Mouse (Mus musculus): ENCODE measurements around the gene Slc46a2. TPM values are rescaled to one million over a fixed set of nuclear protein-coding genes. Genes with fewer than 3 reads are reported as not detected.

Gene Slc46a2
- polyA plus RNA-seq, 1 experiment from 2014 or later: 0.05 TPM

DNA sequence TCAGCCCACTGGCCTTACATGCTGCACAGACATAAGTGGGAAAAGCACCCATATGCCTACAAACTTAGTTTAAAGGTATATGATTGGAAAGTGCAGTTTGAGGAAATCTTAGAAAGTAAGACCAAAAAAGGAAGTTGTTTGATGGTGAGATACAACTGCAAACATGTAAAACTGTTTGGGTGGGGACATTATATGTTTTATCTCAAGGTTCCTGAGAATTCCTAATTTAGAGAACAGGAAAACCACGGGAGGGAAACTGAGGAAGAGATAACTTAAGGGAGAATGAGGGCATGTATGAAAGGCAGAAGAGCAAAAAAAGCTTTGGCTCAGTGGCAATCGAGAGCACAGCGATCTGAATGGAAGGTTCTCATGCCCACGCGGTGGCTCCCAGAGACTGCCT, 27.8 kb downstream of the Slc46a2 start:
- Histone ChIP-seq H3K27ac (replicated peaks) (no peak overlapping the region), H3K27me3 (replicated peaks; ENCODE audit: low read depth, poor library complexity, severe bottlenecking) (no peaks in the 10 kb centered on the region), H3K9me3 (no peaks in the 10 kb centered on the region), H3K36me3 (replicated peaks) (peaks cover 30% of the 10 kb centered on the region), H3K4me3 (no peak overlapping the region), H3K4me1 (no peaks in the 10 kb centered on the region)
- no peak for DNase-seq (ENCODE audit: low spot score)
- 92% methylated on average over 5 of the region's 5 CpGs for WGBS

GRCm38 (mm10) chr4:59886281-59886680, 28.6 kb downstream of the Slc46a2 start:
- Histone ChIP-seq H3K4me1 (no peaks in the 10 kb centered on the region), H3K36me3 (replicated peaks) (peaks cover 34% of the 10 kb centered on the region), H3K9me3 (no peaks in the 10 kb centered on the region), H3K4me3 (no peak overlapping the region), H3K27ac (replicated peaks) (no peak overlapping the region), H3K27me3 (replicated peaks; ENCODE audit: low read depth, poor library complexity, severe bottlenecking) (no peaks in the 10 kb centered on the region)
- DNase-seq (ENCODE audit: low spot score): no peak
- 91% methylated on average over 6 of the region's 6 CpGs for WGBS

DNA sequence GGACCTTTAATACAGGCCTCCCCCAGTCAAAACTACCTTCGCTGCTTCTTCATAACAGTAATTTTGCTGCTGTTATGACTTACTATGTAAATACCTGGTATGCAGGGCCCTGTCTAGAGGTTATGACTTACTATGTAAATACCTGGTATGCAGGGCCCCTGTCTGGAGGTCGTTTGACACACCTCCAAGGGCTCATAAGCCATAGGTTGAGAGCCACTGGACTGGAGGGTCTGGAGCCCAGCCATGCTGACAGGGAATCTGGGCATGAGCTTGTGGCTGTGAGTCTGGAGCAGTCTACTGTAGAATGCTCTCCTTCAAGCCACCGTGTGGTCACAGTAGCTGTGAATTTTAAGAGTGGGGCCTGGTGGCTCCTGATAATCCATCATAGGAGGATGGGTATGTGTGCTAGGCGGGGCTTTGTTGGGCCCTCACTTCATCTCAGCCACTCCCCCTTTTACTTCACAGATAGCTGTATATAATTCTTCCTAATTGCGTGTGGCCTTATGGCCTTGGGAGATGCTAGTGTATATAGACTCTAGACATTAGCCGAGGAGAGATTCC, 30.6 kb downstream of the Slc46a2 start:
- Histone ChIP-seq H3K4me3 (no peak overlapping the region), H3K4me1 (no peaks in the 10 kb centered on the region), H3K9me3 (no peaks in the 10 kb centered on the region), H3K36me3 (replicated peaks) (peaks cover 46% of the 10 kb centered on the region), H3K27me3 (replicated peaks; ENCODE audit: low read depth, poor library complexity, severe bottlenecking) (no peaks in the 10 kb centered on the region), H3K27ac (replicated peaks) (no peak overlapping the region)
- DNase-seq (ENCODE audit: low spot score): no peak
- WGBS: 85% methylated on average over 6 of the region's 6 CpGs

DNA sequence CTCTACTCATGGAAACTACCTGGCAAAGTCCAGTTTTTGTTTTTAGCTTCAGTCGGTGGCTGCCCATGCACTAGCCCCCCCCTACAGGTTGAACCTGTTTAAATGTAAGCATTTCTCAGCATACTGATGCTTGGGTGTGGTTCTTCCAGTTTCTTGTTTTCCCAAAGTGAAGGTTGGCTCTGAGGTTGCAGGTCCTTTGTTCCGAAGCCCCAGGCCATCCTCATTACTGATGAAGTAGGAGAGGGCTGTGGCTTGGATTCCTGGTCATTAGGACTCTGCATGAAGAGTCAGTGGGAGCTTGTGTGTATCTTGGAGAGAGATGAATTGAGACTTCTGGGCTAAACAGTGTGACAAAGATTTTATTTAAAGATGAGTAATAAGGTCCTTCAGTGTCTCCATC, 33.6 kb downstream of the Slc46a2 start:
- Histone ChIP-seq H3K9me3 (no peaks in the 10 kb centered on the region), H3K4me3 (no peak overlapping the region), H3K4me1 (no peaks in the 10 kb centered on the region), H3K36me3 (replicated peaks) (peaks cover 43% of the 10 kb centered on the region), H3K27ac (replicated peaks) (no peak overlapping the region), H3K27me3 (replicated peaks; ENCODE audit: low read depth, poor library complexity, severe bottlenecking) (no peaks in the 10 kb centered on the region)
- no peak for DNase-seq (ENCODE audit: low spot score)
- WGBS: 86% methylated on average over 2 of the region's 2 CpGs

DNA sequence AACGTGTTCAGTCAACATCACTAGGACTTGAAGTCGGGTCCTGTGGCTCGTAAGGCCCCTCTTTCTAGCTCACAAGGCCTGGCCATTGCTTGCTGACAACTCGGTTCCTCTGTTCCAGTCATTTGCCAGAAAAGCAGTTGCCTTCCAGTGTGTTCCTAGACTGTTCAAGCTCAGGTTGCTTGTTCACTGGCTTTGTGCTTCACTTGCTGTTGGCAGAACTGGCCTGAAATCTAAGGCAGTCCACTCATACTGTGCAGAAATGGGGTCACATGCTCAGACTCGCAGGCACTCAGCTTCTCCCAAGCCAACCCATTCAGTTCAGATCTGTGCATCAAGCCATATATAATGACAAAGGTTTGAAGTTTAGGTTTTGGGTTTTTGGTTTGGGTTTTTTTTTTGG, 34.1 kb downstream of the Slc46a2 start:
- H3K27me3 ChIP-seq (replicated peaks; ENCODE audit: low read depth, poor library complexity, severe bottlenecking): no peaks in the 10 kb centered on the region
- H3K9me3 ChIP-seq: no peaks in the 10 kb centered on the region
- peaks cover 42% of the 10 kb centered on the region for H3K36me3 ChIP-seq (replicated peaks)
- 88% methylated on average over 5 of the region's 5 CpGs for WGBS
- no peak for DNase-seq (ENCODE audit: low spot score)
- H3K4me3 ChIP-seq: no peak overlapping the region
- no peaks in the 10 kb centered on the region for H3K4me1 ChIP-seq
- H3K27ac ChIP-seq (replicated peaks): no peak overlapping the region

DNA sequence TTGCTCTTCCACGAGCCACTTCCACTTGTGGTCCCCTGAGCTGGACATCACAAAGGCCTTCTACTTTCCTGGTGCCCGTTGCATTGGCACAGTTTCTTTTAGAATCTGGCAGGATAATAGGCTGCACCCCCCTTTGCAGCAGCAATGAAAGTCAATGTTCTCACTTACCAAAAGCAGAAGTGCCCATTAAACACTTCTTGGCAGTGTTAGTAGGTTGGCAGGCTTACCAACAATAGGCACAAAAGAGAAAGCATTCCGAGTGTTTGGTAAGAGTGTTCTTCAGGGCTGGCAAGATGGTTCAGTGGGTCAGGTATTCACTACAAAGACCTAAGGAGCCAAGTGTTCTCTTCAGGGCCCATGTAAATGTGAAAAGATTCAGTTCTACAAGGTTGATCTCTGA, 35.4 kb downstream of the Slc46a2 start:
- DNase-seq (ENCODE audit: low spot score): no peak
- no peaks in the 10 kb centered on the region for H3K4me1 ChIP-seq
- H3K9me3 ChIP-seq: no peaks in the 10 kb centered on the region
- no peak overlapping the region for H3K27ac ChIP-seq (replicated peaks)
- H3K4me3 ChIP-seq: no peak overlapping the region
- peaks cover 30% of the 10 kb centered on the region for H3K36me3 ChIP-seq (replicated peaks)
- H3K27me3 ChIP-seq (replicated peaks; ENCODE audit: low read depth, poor library complexity, severe bottlenecking): no peaks in the 10 kb centered on the region
- 91% methylated on average over 3 of the region's 3 CpGs for WGBS

DNA sequence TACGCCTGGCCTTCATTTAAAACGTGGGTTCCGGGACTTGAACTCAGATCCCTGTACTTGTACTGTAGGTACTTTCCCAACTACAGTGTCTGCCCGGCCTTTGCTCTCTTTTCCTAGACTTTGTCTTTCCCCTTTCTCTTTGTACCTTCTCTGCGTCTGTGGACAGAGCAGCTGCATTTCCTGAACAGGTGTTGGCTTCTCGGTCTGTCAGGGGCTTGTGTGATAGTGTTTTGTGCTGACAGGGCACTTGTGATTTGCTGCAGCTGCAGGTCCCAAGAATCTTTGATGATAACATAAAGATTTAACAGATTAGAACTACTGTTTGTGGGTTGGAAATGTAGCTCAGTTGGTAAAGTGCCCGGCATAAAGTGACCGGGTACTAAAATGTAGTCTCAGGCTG, 36.3 kb downstream of the Slc46a2 start:
- no peaks in the 10 kb centered on the region for H3K9me3 ChIP-seq
- WGBS: 93% methylated on average over 8 of the region's 8 CpGs
- H3K36me3 ChIP-seq (replicated peaks): peaks cover 29% of the 10 kb centered on the region
- no peaks in the 10 kb centered on the region for H3K27me3 ChIP-seq (replicated peaks; ENCODE audit: low read depth, poor library complexity, severe bottlenecking)
- H3K4me1 ChIP-seq: no peaks in the 10 kb centered on the region
- H3K27ac ChIP-seq (replicated peaks): no peak overlapping the region
- DNase-seq (ENCODE audit: low spot score): no peak
- H3K4me3 ChIP-seq: no peak overlapping the region

GRCm38 (mm10) chr4:59877025-59877424, 37.8 kb downstream of the Slc46a2 start:
- Histone ChIP-seq H3K27ac (replicated peaks) (no peak overlapping the region), H3K4me1 (no peaks in the 10 kb centered on the region), H3K36me3 (replicated peaks) (peaks cover 17% of the 10 kb centered on the region), H3K27me3 (replicated peaks; ENCODE audit: low read depth, poor library complexity, severe bottlenecking) (no peaks in the 10 kb centered on the region), H3K9me3 (no peaks in the 10 kb centered on the region), H3K4me3 (no peak overlapping the region)
- WGBS: 74% methylated on average over 2 of the region's 2 CpGs
- no peak for DNase-seq (ENCODE audit: low spot score)

DNA sequence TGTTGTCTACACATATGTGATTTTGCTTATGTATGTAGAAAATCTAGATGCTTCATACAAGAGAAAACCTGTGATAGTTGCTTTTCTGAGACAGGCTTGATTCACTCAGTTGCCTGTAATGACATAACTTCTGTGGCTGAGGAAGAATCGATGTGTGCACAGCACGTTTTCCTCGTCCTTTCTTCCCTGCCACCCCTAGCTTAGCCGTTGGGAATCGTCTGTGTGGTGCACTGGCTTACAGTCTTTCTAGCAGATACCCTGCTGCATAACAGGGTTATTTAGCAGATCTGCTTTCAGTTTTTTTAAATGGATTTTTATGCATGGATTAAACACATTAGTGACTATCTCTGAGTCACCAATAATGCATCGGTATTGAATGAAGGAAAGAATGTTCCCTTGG, 38.3 kb downstream of the Slc46a2 start:
- H3K9me3 ChIP-seq: no peaks in the 10 kb centered on the region
- WGBS: 89% methylated on average over 6 of the region's 6 CpGs
- no peaks in the 10 kb centered on the region for H3K4me1 ChIP-seq
- peaks cover 13% of the 10 kb centered on the region for H3K36me3 ChIP-seq (replicated peaks)
- no peak overlapping the region for H3K27ac ChIP-seq (replicated peaks)
- no peaks in the 10 kb centered on the region for H3K27me3 ChIP-seq (replicated peaks; ENCODE audit: low read depth, poor library complexity, severe bottlenecking)
- no peak overlapping the region for H3K4me3 ChIP-seq
- DNase-seq (ENCODE audit: low spot score): no peak

DNA sequence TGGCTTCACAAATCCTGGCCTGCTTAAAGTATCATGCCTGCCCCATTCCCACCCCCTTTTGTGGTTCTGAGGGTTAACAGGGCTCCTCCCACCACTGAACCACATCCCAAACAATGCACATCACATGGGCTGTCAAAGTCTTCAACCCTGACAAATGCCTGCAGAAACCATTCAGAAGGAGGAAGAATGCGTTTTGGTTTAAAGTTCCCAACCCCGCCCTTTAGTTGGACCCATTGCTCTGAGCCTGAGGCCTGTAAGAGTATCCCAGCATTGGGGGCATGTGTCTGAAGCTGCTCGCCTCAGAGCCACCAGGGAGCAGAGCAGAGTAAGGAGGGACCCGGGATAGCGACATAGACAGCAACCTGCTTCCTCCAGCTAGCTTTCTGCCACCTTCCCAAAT, 41.0 kb downstream of the Slc46a2 start:
- no peak overlapping the region for H3K4me3 ChIP-seq
- H3K9me3 ChIP-seq: no peaks in the 10 kb centered on the region
- H3K36me3 ChIP-seq (replicated peaks): peaks cover 4% of the 10 kb centered on the region; the same call in 1 of the 2 replicates
- DNase-seq (ENCODE audit: low spot score): no peak
- WGBS: 54% methylated on average over 5 of the region's 5 CpGs
- H3K4me1 ChIP-seq: no peaks in the 10 kb centered on the region
- H3K27ac ChIP-seq (replicated peaks): no peak overlapping the region
- H3K27me3 ChIP-seq (replicated peaks; ENCODE audit: low read depth, poor library complexity, severe bottlenecking): no peaks in the 10 kb centered on the region

DNA sequence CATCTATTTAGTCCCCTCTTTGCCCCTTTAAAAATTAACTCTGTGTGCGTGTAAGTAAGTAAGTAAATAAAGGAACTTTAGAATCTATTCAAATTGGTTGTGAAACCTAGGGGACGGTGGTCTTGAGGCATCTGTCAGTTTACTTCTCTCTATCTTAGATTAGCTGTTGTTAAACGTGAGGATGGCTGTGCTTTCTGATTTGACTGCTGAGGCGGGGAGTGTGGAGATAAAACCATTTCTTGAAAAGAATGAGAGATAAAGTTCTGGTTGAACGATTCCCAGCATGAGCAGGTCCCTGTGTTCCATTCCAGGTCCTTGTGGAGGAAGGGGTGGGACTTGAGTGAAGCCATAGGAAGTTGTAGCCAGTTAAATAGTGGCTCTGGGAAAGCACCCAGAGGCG, 41.6 kb downstream of the Slc46a2 start:
- Histone ChIP-seq H3K4me1 (no peaks in the 10 kb centered on the region), H3K4me3 (no peak overlapping the region), H3K36me3 (replicated peaks) (peaks cover 6% of the 10 kb centered on the region; the same call in 1 of the 2 replicates), H3K27ac (replicated peaks) (no peak overlapping the region), H3K27me3 (replicated peaks; ENCODE audit: low read depth, poor library complexity, severe bottlenecking) (no peaks in the 10 kb centered on the region), H3K9me3 (no peaks in the 10 kb centered on the region)
- WGBS: 73% methylated on average over 6 of the region's 6 CpGs
- no peak for DNase-seq (ENCODE audit: low spot score)

DNA sequence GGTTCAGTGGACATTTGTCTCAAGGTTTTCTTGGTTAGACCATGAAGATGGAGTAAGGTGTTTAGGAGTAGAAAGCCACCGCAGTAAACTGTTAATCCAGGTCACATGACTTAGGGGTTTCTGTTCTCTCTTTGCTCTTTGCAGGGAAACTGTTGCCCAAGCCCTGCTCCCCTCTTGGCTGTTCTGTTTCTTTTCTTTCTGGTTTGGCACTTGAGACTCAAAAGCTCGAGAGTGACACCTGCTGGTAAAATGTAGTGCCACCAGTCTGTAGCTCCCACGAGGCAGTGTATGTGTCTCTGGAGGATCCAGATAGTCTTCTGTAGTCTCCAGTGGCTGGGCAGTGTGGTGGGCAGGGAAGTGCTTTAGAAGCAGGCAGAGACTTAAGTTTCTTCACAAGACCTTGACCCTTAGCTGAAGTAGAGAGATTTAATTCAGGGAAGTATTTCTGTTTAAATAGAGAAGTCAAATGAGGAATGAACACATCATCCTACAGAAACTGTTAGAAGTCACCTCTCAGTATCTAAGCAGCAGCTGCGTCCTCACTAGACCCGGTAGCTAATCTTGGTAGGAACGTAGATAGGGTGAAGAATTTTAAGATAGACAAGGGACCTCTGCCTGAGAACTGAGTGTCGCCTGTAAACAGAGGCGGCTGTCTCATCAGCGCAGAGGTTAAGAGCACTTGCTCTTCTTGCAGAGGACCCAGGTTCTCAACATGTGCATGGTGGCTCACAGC, 43.8 kb downstream of the Slc46a2 start:
- no peak overlapping the region for H3K27ac ChIP-seq (replicated peaks)
- no peaks in the 10 kb centered on the region for H3K4me1 ChIP-seq
- WGBS: 63% methylated on average over 9 of the region's 9 CpGs
- no peaks in the 10 kb centered on the region for H3K9me3 ChIP-seq
- H3K36me3 ChIP-seq (replicated peaks): peaks cover 6% of the 10 kb centered on the region; the same call in 1 of the 2 replicates
- H3K27me3 ChIP-seq (replicated peaks; ENCODE audit: low read depth, poor library complexity, severe bottlenecking): no peaks in the 10 kb centered on the region
- peak; percentile 66 for DNase-seq (ENCODE audit: low spot score)
- no peak overlapping the region for H3K4me3 ChIP-seq

DNA sequence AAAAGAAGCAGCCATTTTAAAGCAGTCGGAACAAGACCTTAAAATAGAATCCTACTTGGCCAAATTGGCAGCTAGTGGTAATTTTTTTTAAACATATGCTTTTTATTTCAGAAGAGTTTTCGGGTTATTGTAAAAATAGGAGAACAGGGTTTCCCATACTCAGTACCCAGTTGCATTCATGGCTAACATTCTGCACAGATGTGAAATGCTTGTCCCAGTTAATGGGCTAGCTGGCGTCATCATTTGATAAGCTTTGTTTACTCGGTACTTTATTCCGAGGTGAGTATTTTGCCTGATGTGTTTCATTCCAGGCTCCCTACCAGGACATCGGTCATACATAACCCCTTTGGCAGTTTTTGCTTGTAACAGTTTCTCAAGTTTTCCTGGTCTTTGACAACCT, 44.4 kb downstream of the Slc46a2 start:
- H3K4me1 ChIP-seq: no peaks in the 10 kb centered on the region
- WGBS: 88% methylated on average over 6 of the region's 6 CpGs
- H3K27me3 ChIP-seq (replicated peaks; ENCODE audit: low read depth, poor library complexity, severe bottlenecking): no peaks in the 10 kb centered on the region
- peaks cover 6% of the 10 kb centered on the region; the same call in 1 of the 2 replicates for H3K36me3 ChIP-seq (replicated peaks)
- DNase-seq (ENCODE audit: low spot score): no peak
- no peak overlapping the region for H3K27ac ChIP-seq (replicated peaks)
- H3K4me3 ChIP-seq: no peak overlapping the region
- no peaks in the 10 kb centered on the region for H3K9me3 ChIP-seq
